Mouse (Mus musculus) adrenal gland, postnatal 0 days (tissue): ENCODE data around the gene Maoa. TPM values are rescaled to one million over a fixed set of nuclear protein-coding genes. Genes with fewer than 3 reads are reported as not detected.

Source experiments
- polyA plus RNA-seq: library from polyadenylated mRNA; unstranded; fragments of >200 nt; fragmentation: Nextera tagmentation; extraction: Ambion mirVana; gene quantifications from 2 replicates; pipeline ENCODE4 v1.2.1, GENCODE M21; 2015

Gene Maoa
- 34.4 and 66.4 TPM in 2 replicates for polyA plus RNA-seq

GRCm38 (mm10) chrX:16619034-16619929 is at the start of gene Maoa:
TSS of gene Maoa (plus strand) at chrX:16619698.

Other genes starting within 250 kb of the Maoa start
- gene Cypt1, start 96.8 kb upstream of the Maoa start, polyA plus RNA-seq: not detected in 2 replicates
- gene Maob, start 197.7 kb downstream of the Maoa start, polyA plus RNA-seq: 10.6 and 16.1 TPM in 2 replicates